ENCODE assay signal across 8 mouse cellular contexts in the genomic region with DNA sequence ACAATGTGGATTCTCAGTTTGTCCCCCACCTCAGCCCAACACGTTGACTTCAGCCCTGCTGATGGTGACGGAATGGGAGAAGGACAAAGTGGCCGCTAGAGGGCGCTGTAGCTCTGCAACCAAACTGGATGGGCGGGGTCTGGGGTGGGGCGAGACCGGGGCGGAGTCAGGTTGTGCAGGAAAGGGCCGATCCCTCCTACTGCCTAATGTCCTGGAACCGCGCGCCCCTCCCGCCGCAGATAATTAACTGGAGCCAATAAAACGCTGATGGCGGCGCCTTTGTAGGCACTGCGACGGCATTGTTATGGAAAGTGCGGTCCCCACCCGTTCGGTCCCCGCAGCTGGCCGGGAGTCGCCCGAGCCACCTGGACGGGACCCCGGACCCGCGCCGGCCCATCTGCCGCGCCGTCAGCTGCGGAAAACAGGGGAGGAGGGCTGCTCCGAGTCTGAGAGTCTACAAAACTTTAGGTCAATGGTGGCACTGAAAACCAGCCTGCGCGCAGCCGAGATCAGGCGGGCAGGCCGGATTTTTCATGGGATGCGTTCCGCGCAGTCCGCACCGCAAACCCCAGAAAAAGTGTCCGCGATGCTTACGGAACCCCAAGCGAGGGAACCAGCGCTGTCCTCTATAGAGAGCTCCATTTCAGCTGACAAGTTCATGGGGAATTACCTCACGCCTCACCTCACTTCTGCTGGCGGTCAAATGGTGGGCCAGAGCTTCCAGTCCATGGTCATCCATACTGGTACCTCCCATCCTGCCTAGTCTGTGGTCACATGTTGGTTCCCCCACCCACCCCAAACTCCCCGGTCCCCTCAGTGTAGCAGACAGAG. TPM values are rescaled to one million over a fixed set of nuclear protein-coding genes. Genes with fewer than 3 reads are reported as not detected.
DNase-seq lines count a peak whose midpoint lies in the region; ATAC-seq and TF ChIP-seq lines count a peak whose summit lies in the region.

No protein-coding gene starts in this region.

- H3K9ac ChIP-seq in forebrain, embryonic 16.5 days (replicated peaks; ENCODE audit: low read depth, low read length) = peak overlapping the region; percentile 70
- peak overlapping the region; percentile 66 for H3K9ac ChIP-seq in neural tube, embryonic 15.5 days (replicated peaks)

- H3K4me3 ChIP-seq in G1E (ENCODE audit: low read depth, low read length) = peak overlapping the region; percentile 6; the same call in 1 of the 2 replicates
- peak overlapping the region; percentile 62 for H3K4me3 ChIP-seq in forebrain, embryonic 16.5 days (replicated peaks; ENCODE audit: low read length)
- H3K4me3 ChIP-seq in neural tube, embryonic 15.5 days (replicated peaks) = peak overlapping the region; percentile 63

- H3K27ac ChIP-seq in forebrain, embryonic 16.5 days (ENCODE audit: low read length) = peak overlapping the region; percentile 78
- H3K27ac ChIP-seq in neural tube, embryonic 15.5 days (replicated peaks) = peak overlapping the region; percentile 76

- ATAC-seq in G1E (ENCODE audit: extremely low read depth, insufficient number of reproducible peaks, low FRiP score, poor library complexity, severe bottlenecking) = peak; percentile 49; the same call in 1 of the 2 replicates
- ATAC-seq in forebrain, embryonic 16.5 days = peak; percentile 94
- ATAC-seq in neural tube, embryonic 15.5 days (ENCODE audit: low FRiP score) = peak; percentile 95

- WGBS in forebrain, embryonic 16.5 days = under 1% methylated on average over 54 of the region's 54 CpGs
- WGBS in neural tube, embryonic 15.5 days = under 1% methylated on average over 52 of the region's 54 CpGs

- H3K27me3 ChIP-seq in G1E (ENCODE audit: insufficient read depth, low read length) = peaks cover 33% of the 10 kb centered on the region
- 0 out of 2 replicates have a peak, but pooled peaks cover 2% of the 10 kb centered on the region for H3K27me3 ChIP-seq in forebrain, embryonic 16.5 days (replicated peaks; ENCODE audit: control insufficient read depth, insufficient read depth, low read length)
- peaks cover 2% of the 10 kb centered on the region; the same call in 1 of the 2 replicates for H3K27me3 ChIP-seq in neural tube, embryonic 15.5 days (replicated peaks)

- intact Hi-C loops in heart, postnatal 36 days (cut with DNase I) = loop anchor here (1.0 to 5.0 kb wide), 4 partner anchors 58 to 339 kb away; no protein-coding TSS in a partner anchor

- no peaks in the 10 kb centered on the region for H3K4me1 ChIP-seq in G1E (ENCODE audit: insufficient read depth, low read depth, low read length)
- peaks cover 8% of the 10 kb centered on the region for H3K4me1 ChIP-seq in forebrain, embryonic 16.5 days (replicated peaks; ENCODE audit: control insufficient read depth, insufficient read depth, low read length)
- H3K4me1 ChIP-seq in neural tube, embryonic 15.5 days = peaks cover 11% of the 10 kb centered on the region

- 0 out of 2 replicates have a peak, but pooled peaks cover 4% of the 10 kb centered on the region for H3K9me3 ChIP-seq in G1E (replicated peaks)
- H3K9me3 ChIP-seq in forebrain, embryonic 16.5 days (ENCODE audit: control insufficient read depth, low read length) = no peaks in the 10 kb centered on the region
- H3K9me3 ChIP-seq in neural tube, embryonic 15.5 days (replicated peaks) = no peaks in the 10 kb centered on the region

- peak; percentile 43 for TF ChIP-seq CTCF in G1E (IDR thresholded peaks at IDR 0.05; ENCODE audit: low read depth, low read length)

- DNase-seq in G1E (ENCODE audit: low spot score) = peak; percentile 75
- DNase-seq in cerebellum, adult 18-20 months = peak; percentile 86 to 93
- DNase-seq in heart, postnatal 36 days = peak; percentile 85 to 91
- peak; percentile 69 to 89 for DNase-seq in layer of hippocampus, adult 18-20 months (ENCODE audit: low spot score in 2 of 2)
- DNase-seq in lung, adult 18-20 months = peak; percentile 77 to 83
- DNase-seq in testis, postnatal 10 days (ENCODE audit: low spot score) = peak; percentile 96

- H3K4me2 ChIP-seq in forebrain, embryonic 16.5 days (ENCODE audit: low read length) = peak overlapping the region; percentile 86
- peak overlapping the region; percentile 97 for H3K4me2 ChIP-seq in neural tube, embryonic 15.5 days

- H3K36me3 ChIP-seq in G1E (replicated peaks) = no peaks in the 10 kb centered on the region
- no peaks in the 10 kb centered on the region for H3K36me3 ChIP-seq in forebrain, embryonic 16.5 days (ENCODE audit: control insufficient read depth, insufficient read depth)
- no peaks in the 10 kb centered on the region for H3K36me3 ChIP-seq in neural tube, embryonic 15.5 days

RNA-seq across cellular contexts. Expression of a gene that starts 33.2 kb away (rescaled TPM):
- total RNA-seq in G1E (2014; fragmentation: Nextera tagmentation) (not detected in 2 replicates), G1E (2017) (0.05 TPM in 1 of 2 replicates, not detected in the other)
- polyA plus RNA-seq in G1E (2012) = 0.02 TPM in 1 of 2 replicates, not detected in the other
- polyA plus RNA-seq in forebrain, embryonic 16.5 days (2015; fragmentation: Nextera tagmentation; extraction: Ambion mirVana) = 1.5 and 1.9 TPM in 2 replicates
- 1 to 10 TPM; 1.2 to 2.4 TPM for total RNA-seq in heart, postnatal 36 days (2021)
- 1 to 10 TPM; 2.1 to 2.4 TPM for total RNA-seq in layer of hippocampus, adult 18-20 months (2021)
- polyA plus RNA-seq in neural tube, embryonic 15.5 days (2015; fragmentation: Nextera tagmentation; extraction: Ambion mirVana) = 1.4 and 1.7 TPM in 2 replicates

RNA-seq across cellular contexts. Expression of a gene that starts 49.4 kb away (rescaled TPM):
- total RNA-seq in G1E (2014; fragmentation: Nextera tagmentation) (4.1 and 5.2 TPM in 2 replicates), G1E (2017) (3.4 and 3.8 TPM in 2 replicates)
- 24.7 and 30.5 TPM in 2 replicates for polyA plus RNA-seq in G1E (2012)
- 66.5 and 69.2 TPM in 2 replicates for polyA plus RNA-seq in forebrain, embryonic 16.5 days (2015; fragmentation: Nextera tagmentation; extraction: Ambion mirVana)
- total RNA-seq in heart, postnatal 36 days (2021) = 1 to 10 TPM; 3.4 to 5.7 TPM
- 1 to 10 TPM; 7.3 to 9.7 TPM for total RNA-seq in layer of hippocampus, adult 18-20 months (2021)
- polyA plus RNA-seq in neural tube, embryonic 15.5 days (2015; fragmentation: Nextera tagmentation; extraction: Ambion mirVana) = 31.3 and 32.0 TPM in 2 replicates

RNA-seq across cellular contexts. Expression of a gene that starts 51.9 kb away (rescaled TPM):
- total RNA-seq in G1E (2014; fragmentation: Nextera tagmentation) (not detected in 2 replicates), G1E (2017) (0.05 TPM in 1 of 2 replicates, not detected in the other)
- polyA plus RNA-seq in G1E (2012) = not detected in 2 replicates
- polyA plus RNA-seq in forebrain, embryonic 16.5 days (2015; fragmentation: Nextera tagmentation; extraction: Ambion mirVana) = 16.9 and 17.2 TPM in 2 replicates
- total RNA-seq in heart, postnatal 36 days (2021) = not detected
- 10 to 100 TPM; 23.6 to 24.2 TPM for total RNA-seq in layer of hippocampus, adult 18-20 months (2021)
- 7.5 and 9.2 TPM in 2 replicates for polyA plus RNA-seq in neural tube, embryonic 15.5 days (2015; fragmentation: Nextera tagmentation; extraction: Ambion mirVana)

Comparison
In these comparisons a context has a peak if more than half of its experiments do, and no peak if none do; other contexts are left out.
1. Peak in every context shown above with its lines: DNase-seq, ATAC-seq, H3K4me3 ChIP-seq and H3K27ac ChIP-seq.
2. H3K4me3 ChIP-seq: peak in every context shown above with its lines; median percentile 63 in neural tube, embryonic 15.5 days; 62 in forebrain, embryonic 16.5 days; 6 in G1E.
3. RNA of a gene that starts 51.9 kb away (total RNA-seq): 23.6 to 24.2 TPM in layer of hippocampus, adult 18-20 months; 0.05 TPM in G1E and not detected in heart, postnatal 36 days; every median in the first group is over 10 times any median in the second.